Mouse (Mus musculus) spleen, postnatal 36 days (tissue): Measurements from ENCODE around the gene Vps51.
A peak's percentile ranks its signal among the peaks of the same experiment; 100 is the strongest.

Experiments used
- DNase-seq, 2 experiments: peaks; one replicate each; pipeline ENCODE4 v3.0.0; 2022; ENCODE audit warnings: low spot score in 2 of 2, mixed read lengths in 1 of 2

The Vps51 gene

DNA sequence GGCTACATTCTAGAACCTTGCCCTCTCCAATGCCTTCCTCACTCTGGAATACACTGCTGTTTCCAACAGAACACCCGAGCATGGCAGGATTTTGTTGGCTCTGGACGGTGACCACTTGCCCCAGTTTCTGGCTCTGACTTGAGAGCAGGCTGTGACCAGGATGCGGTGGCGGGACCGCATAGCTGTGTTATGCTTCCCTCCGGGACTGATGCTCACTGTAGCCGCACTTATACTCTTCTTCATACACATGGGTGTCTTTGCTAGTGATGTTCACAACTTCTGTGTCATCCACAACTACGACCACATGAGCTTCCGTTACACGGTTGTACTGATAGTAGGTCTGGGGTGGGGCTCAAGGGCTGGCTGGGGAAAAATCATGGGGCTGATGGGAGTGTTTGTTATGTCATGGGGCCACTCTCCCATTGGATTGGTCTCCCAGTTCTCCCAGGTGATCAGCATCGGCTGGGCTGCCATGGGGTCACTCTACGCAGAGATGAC lies 3.0 kb upstream of the Vps51 start, which contains the start of gene Tmem262:
Tmem262 (plus strand) TSS at position 51 of the 498 bp plus-strand sequence.
- DNase-seq: no peak

DNA sequence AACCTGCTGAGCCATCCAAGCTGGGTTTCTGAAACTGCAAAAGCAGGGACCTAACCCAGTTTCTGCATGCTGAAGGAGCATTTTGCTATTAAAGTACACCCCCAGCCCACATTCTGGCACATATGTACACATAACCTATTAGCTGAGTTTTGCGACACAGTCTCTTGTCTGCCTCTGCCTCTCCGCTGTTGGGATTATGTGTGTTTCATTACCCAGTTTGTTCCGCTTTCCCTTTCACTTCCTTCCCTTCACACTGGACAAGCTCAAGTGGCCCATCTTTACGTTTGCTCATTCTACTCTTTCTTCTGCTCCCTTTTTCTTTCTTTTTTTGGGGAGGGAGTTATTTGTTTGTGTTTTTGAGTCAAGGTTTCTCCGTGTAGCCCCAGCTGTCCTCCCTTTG lies 3.1 kb downstream of the Vps51 start:
- no peak for DNase-seq

GRCm38 (mm10) chr19:6071261-6071660 lies 5.8 kb downstream of the Vps51 start:
- no peak for DNase-seq

- DNase-seq: no peak
Observed at GRCm38 (mm10) chr19:6070571-6071250, 6.3 kb downstream of the Vps51 start.

DNA sequence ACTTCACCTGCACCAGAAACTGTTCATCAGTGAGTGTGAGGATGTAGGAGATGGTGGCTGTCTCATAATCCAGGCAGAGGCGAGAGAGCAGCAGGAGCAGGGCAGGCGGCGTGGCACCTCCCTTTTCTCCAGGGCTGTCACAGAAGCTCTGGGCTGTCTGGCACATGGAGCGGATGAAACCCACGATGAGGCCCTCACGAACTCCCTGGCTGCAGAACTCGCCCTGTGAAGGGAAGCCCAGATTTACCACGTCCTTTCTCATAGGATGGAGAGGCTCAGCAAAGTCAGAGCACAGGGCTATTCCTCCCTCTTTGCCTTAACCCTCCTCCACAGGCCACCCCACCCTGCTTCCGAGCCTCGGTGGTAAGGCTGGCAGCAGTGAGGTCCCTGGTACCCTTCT lies 7.2 kb downstream of the Vps51 start:
- no peak for DNase-seq

DNA sequence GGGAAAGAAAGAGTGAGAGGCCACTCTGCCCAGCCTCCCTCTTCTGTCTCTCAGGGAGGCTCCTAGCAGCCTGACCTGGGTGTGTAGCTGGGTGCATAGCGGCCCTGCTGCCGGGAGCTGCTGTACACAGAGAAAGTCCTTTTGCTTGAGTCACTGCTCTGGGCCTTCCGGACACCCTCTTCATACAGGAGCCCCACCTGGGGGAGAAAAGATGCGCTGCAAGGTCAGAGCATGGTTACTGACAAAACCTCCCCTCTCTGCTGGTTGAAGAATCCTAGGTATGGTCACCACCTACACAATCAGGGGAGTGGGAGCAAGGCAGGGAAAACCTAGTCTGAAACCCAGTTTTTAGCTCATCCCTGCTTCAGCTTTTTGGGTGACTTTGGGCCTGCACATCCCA lies 8.1 kb downstream of the Vps51 start:
- no peak for DNase-seq

- peak; percentile 91 to 93 for DNase-seq
Observed at GRCm38 (mm10) chr19:6067724-6068415, 9.2 kb downstream of the Vps51 start, which contains the start of gene Tm7sf2. Gene Tm7sf2 (minus strand): TSS chr19:6068373.

DNA sequence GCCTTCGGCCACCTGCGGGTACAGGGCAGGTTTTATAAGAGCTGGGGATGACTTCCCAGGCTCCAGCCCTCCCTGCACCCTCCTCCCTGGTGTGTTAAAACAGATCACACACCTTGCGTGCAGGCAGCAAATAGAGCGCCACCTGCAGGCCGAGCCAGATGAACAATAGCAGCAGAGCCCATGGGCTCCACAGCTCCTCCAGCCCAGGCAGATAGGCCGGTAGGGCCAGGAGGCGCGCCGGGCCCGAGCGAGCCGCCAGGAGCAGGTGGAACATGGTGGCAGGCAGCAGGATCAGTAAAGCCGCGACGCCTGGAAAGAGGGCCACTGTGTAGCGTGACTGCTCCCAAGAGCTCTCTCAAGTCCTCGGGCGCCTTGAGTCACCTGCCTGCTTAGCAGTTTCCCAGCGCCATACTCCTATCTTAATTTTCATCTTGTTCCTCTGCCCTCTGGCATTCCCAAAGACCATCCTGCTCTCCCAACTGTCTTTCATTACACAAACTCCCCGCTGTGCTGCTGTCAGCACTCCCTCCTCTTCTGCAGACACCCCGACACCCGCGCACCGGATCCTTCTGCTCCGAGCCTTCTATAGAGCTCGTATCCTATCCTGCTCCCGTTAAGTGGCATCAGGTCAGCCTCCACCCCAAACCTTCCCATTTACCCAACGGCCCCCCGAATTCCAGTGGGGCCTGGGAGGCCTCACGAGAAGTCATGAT lies 9.9 kb downstream of the Vps51 start:
- peak; percentile 77 to 84 for DNase-seq

DNA sequence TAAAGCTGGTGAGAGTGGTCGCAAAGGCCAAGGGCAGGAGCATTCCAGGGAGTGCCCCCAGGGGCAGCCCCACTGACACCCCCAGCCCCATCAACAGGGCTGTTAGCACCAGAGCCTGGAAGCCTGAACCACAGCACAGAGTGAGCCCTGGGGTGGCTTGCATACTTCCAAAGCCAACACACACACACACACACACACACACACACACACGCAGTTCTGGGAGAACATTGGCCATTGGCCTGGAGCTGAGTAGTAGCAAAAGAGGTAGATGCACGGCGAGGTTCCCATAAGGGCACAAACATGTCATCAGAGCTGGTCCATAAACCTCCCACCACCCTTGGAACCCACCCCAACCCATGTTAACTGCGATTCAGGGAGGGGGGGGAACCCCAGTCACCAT lies 10.5 kb downstream of the Vps51 start:
- no peak for DNase-seq

DNA sequence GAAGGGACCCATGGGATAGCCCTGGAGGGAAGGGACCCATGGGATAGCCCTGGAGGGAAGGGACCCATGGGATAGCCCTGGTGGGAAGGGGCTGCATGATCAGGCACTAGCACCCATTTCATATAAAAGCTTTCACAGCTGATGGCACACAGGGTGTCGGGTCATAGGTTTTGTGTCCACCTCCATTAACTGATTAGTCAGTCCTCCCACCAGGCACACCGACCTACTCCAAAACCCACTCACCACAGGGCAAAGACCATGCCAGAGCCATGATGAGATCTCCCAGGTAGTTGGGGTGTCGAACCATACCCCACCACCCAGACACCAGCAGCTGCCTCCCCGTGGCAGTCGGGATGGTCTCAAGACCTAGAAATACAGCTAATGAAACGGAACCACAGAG lies 13.9 kb downstream of the Vps51 start:
- no peak for DNase-seq

- DNase-seq: no peak
Observed at GRCm38 (mm10) chr19:6062418-6062817, 14.6 kb downstream of the Vps51 start.

- DNase-seq: peak; percentile 79
Observed at GRCm38 (mm10) chr19:6061641-6062302, 15.3 kb downstream of the Vps51 start.

DNA sequence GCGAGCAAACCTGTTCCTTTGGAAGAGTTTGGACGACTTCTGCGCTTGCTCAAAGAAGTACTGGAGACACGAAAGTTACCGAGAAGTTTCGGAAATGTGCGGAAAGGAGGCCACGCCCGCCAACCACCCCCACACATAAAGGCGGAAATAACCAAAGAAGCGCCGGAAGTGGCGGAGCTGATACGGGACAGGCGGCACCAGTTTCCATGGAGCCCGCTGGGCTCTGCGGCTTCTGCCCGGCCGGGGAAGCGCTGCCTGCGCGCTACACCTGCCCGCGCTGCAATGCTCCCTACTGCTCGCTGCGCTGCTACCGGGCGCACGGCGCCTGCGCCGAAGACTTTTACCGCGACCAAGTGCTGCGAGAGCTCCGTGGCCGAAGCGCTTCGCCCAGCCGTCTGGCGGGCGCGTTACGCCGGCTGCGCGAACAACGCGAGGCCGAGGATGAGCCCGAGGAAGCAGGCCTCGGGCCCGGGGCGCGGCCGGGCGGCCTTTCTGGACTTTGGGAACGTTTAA lies 16.0 kb downstream of the Vps51 start, which contains the start of gene Znhit2:
Znhit2 (plus strand) TSS at position 172 of the 513 bp plus-strand sequence.
- DNase-seq: peak; percentile 94 to 96

GRCm38 (mm10) chr19:6058966-6059365 lies 18.1 kb downstream of the Vps51 start:
- no peak for DNase-seq

GRCm38 (mm10) chr19:6058513-6058912 lies 18.5 kb downstream of the Vps51 start:
- no peak for DNase-seq

DNA sequence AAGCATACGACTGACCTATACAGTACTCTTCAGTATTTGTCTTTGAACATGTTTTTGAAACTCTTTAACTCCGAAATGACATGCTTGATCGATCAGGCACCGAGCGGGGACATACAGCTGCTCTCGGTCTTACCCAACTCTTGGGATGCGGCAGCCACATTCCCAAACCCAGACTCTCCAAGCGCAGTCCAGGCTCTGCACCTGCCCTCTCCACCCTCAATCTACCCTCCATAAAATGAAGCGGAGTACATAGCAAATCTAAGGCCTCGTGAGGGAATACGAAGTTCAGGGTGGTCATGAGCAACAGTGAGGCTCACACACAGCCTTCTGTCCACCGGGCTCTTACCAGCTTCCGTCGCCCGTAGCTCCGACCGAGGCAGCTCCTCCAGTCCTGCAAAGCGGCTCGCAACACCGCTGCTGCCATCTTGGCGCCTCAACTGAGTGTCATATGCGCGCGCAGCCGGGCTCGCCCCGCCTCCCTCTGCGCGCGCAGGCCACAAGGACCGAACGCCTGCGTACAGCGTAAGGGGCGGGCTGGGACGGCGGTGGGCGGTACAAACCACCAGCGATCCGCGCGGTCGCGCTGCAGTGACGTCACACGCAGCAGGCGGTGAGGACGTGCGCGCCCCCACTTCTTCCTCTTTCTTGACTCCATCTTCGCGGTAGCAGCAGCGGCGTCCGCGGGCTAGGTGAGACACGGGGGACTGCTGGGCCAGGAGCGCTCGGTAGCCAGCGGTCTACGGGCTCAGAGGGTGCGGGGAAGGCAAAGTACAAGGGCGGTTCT lies 19.5 kb downstream of the Vps51 start, which contains the start of the genes Mrpl49 and Fau:
Mrpl49 (minus strand) TSS at position 473 of the 784 bp plus-strand sequence.
Fau (plus strand) TSS at position 532 of the 784 bp plus-strand sequence.
- peak; percentile 98 to 99 for DNase-seq

DNA sequence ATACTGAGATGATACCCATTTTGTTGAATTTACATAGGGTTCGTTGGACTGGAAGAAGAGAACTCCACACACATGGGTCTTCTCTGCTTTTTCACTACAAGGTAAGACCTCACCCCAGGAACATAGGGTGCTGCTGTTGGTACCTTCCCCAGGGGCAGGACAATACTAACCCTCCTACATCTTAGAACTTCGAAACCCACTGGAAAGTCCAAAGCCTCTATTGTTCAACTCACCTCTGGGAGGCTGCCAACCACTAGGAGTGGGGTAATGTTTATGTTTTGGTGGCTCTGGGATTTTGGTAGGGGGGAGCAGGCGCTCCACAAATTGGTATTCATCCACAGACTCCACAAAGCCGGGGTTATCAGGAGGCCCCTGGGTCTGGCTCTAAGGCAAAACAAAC lies 20.3 kb downstream of the Vps51 start:
- no peak for DNase-seq

DNA sequence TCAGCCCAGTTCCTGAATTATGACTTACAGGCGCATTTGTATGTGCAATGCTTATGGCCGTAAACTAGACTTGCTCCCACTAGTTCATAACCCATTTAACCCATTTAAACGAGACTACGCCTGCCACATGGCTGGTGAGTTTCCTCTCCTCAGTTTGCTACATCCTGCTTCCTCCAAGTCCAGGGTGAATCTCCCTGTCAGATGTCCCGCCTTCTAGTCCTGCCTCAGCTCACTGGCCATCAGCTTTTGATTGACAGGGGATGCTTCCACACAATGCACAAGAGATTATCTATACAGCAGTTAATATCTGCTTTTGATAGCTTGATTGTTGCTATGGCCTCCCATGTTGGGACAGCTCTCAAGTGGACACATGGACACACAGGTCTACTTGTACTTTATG lies 22.7 kb downstream of the Vps51 start:
- no peak for DNase-seq

DNA sequence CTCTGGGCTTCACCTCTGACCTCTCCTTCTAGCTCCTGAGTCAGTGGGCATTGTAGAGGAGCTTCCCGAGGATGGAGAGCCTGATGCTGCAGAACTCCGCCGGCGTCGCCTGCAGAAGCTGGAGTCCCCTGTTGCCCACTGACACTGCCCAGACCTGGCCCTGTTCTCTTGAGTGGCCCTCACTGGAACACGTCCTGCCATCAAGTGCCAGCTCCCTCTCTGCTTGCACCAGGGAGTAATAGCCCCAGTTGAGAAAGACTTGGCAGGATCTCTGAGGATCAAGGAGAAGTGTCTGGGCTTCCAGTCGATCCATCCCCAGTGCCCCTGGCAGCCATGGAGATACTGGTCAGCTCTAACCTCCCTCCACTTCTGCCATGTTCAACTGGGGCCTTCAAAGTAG lies 24.5 kb downstream of the Vps51 start:
- DNase-seq: no peak

DNA sequence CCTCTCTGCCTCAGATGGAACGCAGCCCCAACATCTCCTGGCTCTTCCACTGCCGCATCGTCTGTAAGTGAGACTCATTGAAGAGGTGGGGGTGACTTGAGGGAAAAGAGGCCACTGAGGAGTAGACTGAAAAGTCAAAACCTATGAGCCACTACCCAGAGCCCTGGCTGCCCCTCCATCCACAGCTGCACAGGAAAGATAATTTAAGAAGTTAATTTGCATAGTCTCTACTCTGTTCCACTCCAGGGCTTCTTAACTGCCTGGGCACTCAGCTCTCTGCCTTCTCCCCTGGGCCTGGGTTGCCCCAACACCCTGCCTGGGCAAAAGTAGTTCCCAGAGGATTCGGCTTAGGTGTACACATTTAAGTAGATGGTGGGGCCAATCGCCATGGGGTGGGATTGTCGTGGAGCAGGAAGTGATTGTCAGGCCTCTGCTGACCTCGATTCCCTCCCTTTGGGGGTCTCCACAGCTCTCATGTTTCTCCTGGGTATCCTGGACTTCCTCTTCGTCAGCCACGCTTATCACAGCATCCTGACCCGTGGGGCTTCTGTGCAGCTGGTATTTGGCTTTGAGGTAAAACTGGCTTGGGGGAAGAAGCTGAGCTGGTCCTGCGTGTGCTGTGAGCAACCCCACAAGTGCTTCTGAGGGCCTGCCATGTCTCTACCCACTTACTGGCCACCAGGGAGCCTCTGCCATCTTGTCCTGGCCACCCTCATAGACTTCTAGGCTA lies 28.2 kb downstream of the Vps51 start:
- DNase-seq: peak; percentile 83 to 86
